Mouse (Mus musculus): ENCODE measurements around the gene Ect2. TPM values are rescaled to one million over a fixed set of nuclear protein-coding genes. Genes with fewer than 3 reads are reported as not detected.

The Ect2 gene
- total and polyA plus RNA-seq, 3 experiments = 0.12 to 0.73 (median 0.39) TPM

DNA sequence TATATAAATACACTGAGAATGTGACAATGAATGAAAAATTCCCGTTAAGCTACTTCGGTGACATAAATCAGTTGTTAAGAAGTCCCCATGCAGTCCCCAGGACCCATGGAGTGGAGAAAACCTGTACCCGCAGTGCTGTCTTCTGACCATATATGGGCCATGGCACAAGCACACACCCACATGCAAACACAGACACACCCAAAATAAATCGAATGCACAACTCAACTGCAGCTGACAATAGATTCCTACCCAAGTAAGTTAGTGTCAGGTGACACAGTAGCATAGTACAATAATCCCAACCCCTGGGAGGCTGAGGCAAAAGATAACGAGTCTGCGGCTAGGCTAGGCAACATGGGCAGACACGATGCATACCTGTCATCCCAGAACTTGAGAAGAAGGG lies 10.1 kb downstream of the Ect2 start:
- Histone ChIP-seq H3K27ac (no peak overlapping the region), H3K4me3 (no peak overlapping the region), H3K27me3 (ENCODE audit: control insufficient read depth, insufficient read depth, low read length) (no peaks in the 10 kb centered on the region), H3K36me3 (ENCODE audit: control insufficient read depth, insufficient read depth, low read length) (no peaks in the 10 kb centered on the region), H3K4me1 (ENCODE audit: control insufficient read depth, insufficient read depth, low read length) (no peaks in the 10 kb centered on the region), H3K79me2 (replicated peaks; ENCODE audit: control insufficient read depth, insufficient read depth, low read length) (no peaks in the 10 kb centered on the region), H3K9ac (ENCODE audit: low read depth, low read length) (no peak overlapping the region)
- intact Hi-C loops (cut with DNase I) = no loop called here
- 84% methylated on average over 7 of the region's 7 CpGs for WGBS
- DNase-seq = no peak
- TF ChIP-seq EP300 (IDR thresholded peaks at IDR 0.05; ENCODE audit: insufficient read depth, low read depth, low read length) (no peak), POLR2A (IDR thresholded peaks at IDR 0.05; ENCODE audit: insufficient read depth, low read depth, low read length) (no peak), CTCF (IDR thresholded peaks at IDR 0.05) (no peak)

DNA sequence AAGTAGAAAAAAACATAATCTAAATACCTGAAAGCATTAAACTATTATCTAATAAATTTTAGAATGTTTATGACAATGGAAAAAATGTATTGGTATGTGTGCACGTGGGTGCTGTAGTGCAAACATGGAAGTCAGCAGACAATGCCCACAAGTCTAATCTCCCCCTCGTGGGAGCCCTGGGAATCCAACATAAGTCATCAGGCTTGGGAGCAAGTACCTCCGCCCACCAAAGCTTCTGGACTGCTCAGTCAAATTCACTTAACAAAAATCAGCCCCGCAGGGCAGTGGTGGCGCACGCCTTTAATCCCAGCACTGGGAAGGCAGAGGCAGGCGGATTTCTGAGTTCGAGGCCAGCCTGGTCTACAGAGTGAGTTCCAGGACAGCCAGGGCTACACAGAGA lies 13.6 kb downstream of the Ect2 start:
- Histone ChIP-seq H3K4me3 (no peak overlapping the region), H3K79me2 (replicated peaks; ENCODE audit: control insufficient read depth, insufficient read depth, low read length) (no peaks in the 10 kb centered on the region), H3K27ac (no peak overlapping the region), H3K27me3 (ENCODE audit: control insufficient read depth, insufficient read depth, low read length) (no peaks in the 10 kb centered on the region), H3K36me3 (ENCODE audit: control insufficient read depth, insufficient read depth, low read length) (no peaks in the 10 kb centered on the region), H3K9ac (ENCODE audit: low read depth, low read length) (no peak overlapping the region), H3K4me1 (ENCODE audit: control insufficient read depth, insufficient read depth, low read length) (no peaks in the 10 kb centered on the region)
- no peak for DNase-seq
- intact Hi-C loops (cut with DNase I) = no loop called here
- TF ChIP-seq CTCF (IDR thresholded peaks at IDR 0.05) = no peak
- TF ChIP-seq EP300 (IDR thresholded peaks at IDR 0.05; ENCODE audit: insufficient read depth, low read depth, low read length) = no peak
- TF ChIP-seq POLR2A (IDR thresholded peaks at IDR 0.05; ENCODE audit: insufficient read depth, low read depth, low read length) = no peak
- 87% methylated on average over 8 of the region's 8 CpGs for WGBS

DNA sequence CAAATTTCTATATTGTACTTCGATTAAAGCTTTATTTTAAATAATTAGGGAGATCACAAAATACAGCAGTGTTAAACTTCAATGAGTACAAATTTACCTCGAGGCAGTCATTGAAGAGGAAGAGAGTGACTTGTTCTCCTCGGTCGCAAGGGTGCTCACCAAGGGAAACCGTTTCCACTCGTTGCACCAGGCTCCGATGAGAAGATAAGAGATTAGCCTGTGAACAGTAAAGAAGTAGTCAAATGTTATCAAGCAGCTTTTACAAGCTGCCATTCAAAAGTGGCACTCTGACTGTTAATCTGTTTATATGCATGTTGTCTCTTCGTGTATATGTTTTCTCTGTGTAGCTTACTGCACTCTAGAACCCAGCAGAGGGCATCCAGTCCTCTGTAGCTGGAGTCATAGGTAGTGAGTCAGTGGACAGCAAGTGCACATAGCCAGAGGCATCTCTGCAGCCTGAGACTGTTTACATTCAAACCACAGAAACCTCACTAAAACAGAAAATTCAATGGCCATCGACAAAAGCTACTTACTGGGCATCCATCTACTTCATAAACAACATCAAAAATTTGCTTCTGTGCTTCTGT lies 31.7 kb downstream of the Ect2 start:
- H3K4me1 ChIP-seq (ENCODE audit: control insufficient read depth, insufficient read depth, low read length) = no peaks in the 10 kb centered on the region
- no peak overlapping the region for H3K9ac ChIP-seq (ENCODE audit: low read depth, low read length)
- no peak overlapping the region for H3K27ac ChIP-seq
- no peak overlapping the region for H3K4me3 ChIP-seq
- no peaks in the 10 kb centered on the region for H3K36me3 ChIP-seq (ENCODE audit: control insufficient read depth, insufficient read depth, low read length)
- TF ChIP-seq CTCF (IDR thresholded peaks at IDR 0.05) (no peak), POLR2A (IDR thresholded peaks at IDR 0.05; ENCODE audit: insufficient read depth, low read depth, low read length) (no peak), EP300 (IDR thresholded peaks at IDR 0.05; ENCODE audit: insufficient read depth, low read depth, low read length) (no peak)
- intact Hi-C loops (cut with DNase I) = no loop called here
- no peaks in the 10 kb centered on the region for H3K79me2 ChIP-seq (replicated peaks; ENCODE audit: control insufficient read depth, insufficient read depth, low read length)
- DNase-seq = no peak
- 73% methylated on average over 9 of the region's 9 CpGs for WGBS
- H3K27me3 ChIP-seq (ENCODE audit: control insufficient read depth, insufficient read depth, low read length) = no peaks in the 10 kb centered on the region

DNA sequence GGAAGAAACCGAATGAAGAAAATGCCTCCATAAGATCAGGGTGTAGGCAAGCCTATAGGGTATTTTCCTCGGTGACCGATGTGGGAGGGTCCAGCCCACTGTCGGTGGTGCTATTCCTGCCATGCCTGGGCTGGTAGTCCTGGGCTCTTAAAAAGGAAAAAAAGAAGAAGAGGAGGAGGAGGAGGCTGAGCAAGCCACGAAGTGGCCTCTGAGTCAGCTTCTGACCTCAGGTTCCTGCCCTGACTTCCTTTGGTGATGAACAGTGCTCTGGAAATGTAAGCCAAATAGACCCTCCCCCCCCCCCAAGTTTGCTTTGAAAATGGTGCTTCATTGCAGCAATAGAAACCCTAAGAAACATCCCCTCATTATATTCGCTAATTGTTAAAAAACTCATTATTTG lies 32.7 kb downstream of the Ect2 start:
- 74% methylated on average over 6 of the region's 6 CpGs for WGBS
- no peaks in the 10 kb centered on the region for H3K4me1 ChIP-seq (ENCODE audit: control insufficient read depth, insufficient read depth, low read length)
- no peak overlapping the region for H3K9ac ChIP-seq (ENCODE audit: low read depth, low read length)
- no peak overlapping the region for H3K4me3 ChIP-seq
- H3K79me2 ChIP-seq (replicated peaks; ENCODE audit: control insufficient read depth, insufficient read depth, low read length) = no peaks in the 10 kb centered on the region
- H3K27me3 ChIP-seq (ENCODE audit: control insufficient read depth, insufficient read depth, low read length) = no peaks in the 10 kb centered on the region
- DNase-seq = no peak
- no peak overlapping the region for H3K27ac ChIP-seq
- no peaks in the 10 kb centered on the region for H3K36me3 ChIP-seq (ENCODE audit: control insufficient read depth, insufficient read depth, low read length)
- TF ChIP-seq EP300 (IDR thresholded peaks at IDR 0.05; ENCODE audit: insufficient read depth, low read depth, low read length) (no peak), POLR2A (IDR thresholded peaks at IDR 0.05; ENCODE audit: insufficient read depth, low read depth, low read length) (no peak), CTCF (IDR thresholded peaks at IDR 0.05) (no peak)
- intact Hi-C loops (cut with DNase I) = no loop called here

DNA sequence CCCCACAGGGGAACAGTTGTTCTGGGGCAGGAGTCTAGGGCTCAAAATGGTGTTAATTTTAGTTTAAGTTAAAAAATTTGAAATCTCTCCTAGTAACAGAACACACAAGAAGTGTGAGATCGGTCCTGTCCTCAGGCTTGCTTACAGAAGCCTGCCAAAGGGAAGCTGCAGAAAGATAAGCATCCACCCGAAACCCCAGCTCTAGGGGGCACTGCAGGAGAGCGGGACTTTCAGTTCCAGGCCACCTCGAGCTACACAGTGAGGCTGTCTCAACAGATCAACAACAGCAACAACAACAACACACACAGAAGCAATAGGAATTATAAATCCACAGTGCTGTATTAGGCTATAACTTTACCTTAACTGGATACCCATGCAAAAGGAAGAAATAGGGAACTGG lies 35.5 kb downstream of the Ect2 start:
- Histone ChIP-seq H3K79me2 (replicated peaks; ENCODE audit: control insufficient read depth, insufficient read depth, low read length) (no peaks in the 10 kb centered on the region), H3K27ac (no peak overlapping the region), H3K27me3 (ENCODE audit: control insufficient read depth, insufficient read depth, low read length) (no peaks in the 10 kb centered on the region), H3K4me1 (ENCODE audit: control insufficient read depth, insufficient read depth, low read length) (no peaks in the 10 kb centered on the region), H3K4me3 (no peak overlapping the region), H3K9ac (ENCODE audit: low read depth, low read length) (no peak overlapping the region), H3K36me3 (ENCODE audit: control insufficient read depth, insufficient read depth, low read length) (no peaks in the 10 kb centered on the region)
- intact Hi-C loops (cut with DNase I) = no loop called here
- TF ChIP-seq EP300 (IDR thresholded peaks at IDR 0.05; ENCODE audit: insufficient read depth, low read depth, low read length) (no peak), POLR2A (IDR thresholded peaks at IDR 0.05; ENCODE audit: insufficient read depth, low read depth, low read length) (no peak), CTCF (IDR thresholded peaks at IDR 0.05) (peak; percentile 19; the same call in 1 of the 2 replicates)
- DNase-seq = no peak
- 67% methylated on average over 4 of the region's 4 CpGs for WGBS

DNA sequence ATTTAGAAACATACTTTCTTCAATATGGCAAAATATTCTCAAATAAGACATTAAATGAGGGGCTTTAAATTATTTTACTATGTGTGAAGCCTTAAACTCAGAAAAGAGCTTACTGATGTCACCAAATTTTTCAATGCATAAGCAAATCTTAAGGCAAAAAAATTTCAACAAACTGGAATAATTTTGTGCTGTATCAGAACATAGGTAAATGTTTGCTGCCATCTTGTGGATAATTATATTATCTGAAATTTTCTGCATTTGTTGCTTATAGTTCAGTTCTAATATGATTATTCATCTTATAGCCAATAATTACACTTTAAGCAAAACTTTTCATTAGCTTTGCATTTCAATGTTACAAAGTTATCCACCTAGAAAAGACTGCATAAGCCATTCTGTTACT lies 42.8 kb downstream of the Ect2 start:
- no peaks in the 10 kb centered on the region for H3K36me3 ChIP-seq (ENCODE audit: control insufficient read depth, insufficient read depth, low read length)
- no peak for DNase-seq
- TF ChIP-seq POLR2A (IDR thresholded peaks at IDR 0.05; ENCODE audit: insufficient read depth, low read depth, low read length) (no peak), CTCF (IDR thresholded peaks at IDR 0.05) (peak; percentile 64)
- no peaks in the 10 kb centered on the region for H3K27me3 ChIP-seq (ENCODE audit: control insufficient read depth, insufficient read depth, low read length)
- H3K4me1 ChIP-seq (ENCODE audit: control insufficient read depth, insufficient read depth, low read length) = no peaks in the 10 kb centered on the region
- no peak overlapping the region for H3K4me3 ChIP-seq
- H3K79me2 ChIP-seq (replicated peaks; ENCODE audit: control insufficient read depth, insufficient read depth, low read length) = no peaks in the 10 kb centered on the region
- intact Hi-C loops (cut with DNase I) = no loop called here
- H3K9ac ChIP-seq (ENCODE audit: low read depth, low read length) = no peak overlapping the region
- no peak overlapping the region for H3K27ac ChIP-seq
